Mouse (Mus musculus): ENCODE measurements around the gene Hist1h1c.
"Not testable (repeated sequence)": the region's sequence is repeated elsewhere in the genome, so short reads cannot be mapped to it uniquely, and the experiment has no call there.

Hist1h1c gene

DNA sequence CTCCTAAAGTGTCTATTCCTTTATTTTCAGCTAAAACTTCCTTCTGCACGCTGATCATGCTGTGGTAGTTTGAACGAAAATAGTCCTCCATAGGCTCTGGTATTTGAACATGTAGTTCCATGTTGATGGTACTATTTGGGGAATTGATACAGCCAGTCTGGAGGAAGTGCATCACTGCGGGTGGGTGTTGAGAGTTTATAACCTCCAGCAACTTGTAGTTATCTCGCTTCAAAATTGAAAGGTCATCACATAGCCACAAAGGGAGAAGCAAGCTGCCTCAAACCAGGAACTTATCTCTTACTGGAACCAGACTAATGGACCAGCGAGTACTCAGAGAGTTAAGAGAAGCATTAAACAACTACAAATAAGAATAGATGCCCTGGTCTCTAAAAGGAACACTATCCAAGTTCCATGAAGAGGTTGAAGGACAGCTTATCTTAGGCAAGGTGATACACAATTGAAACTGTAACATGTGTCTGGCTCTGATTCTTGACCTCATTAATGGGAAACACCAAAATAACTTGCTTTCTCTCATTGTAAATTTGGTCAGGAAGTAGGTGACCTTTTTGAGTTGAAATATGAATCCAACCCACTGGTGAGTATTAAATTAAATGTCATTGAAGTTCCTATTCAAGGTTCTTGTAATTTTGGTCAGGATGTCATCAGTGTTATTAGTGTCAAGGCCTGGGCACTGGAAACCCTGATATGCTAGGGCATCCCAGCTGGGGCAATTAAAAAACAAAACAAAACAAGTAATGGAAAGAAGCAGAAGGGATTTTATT is 22.2 kb upstream of the Hist1h1c start:
- no peak for DNase-seq (ENCODE audit: low spot score)

DNA sequence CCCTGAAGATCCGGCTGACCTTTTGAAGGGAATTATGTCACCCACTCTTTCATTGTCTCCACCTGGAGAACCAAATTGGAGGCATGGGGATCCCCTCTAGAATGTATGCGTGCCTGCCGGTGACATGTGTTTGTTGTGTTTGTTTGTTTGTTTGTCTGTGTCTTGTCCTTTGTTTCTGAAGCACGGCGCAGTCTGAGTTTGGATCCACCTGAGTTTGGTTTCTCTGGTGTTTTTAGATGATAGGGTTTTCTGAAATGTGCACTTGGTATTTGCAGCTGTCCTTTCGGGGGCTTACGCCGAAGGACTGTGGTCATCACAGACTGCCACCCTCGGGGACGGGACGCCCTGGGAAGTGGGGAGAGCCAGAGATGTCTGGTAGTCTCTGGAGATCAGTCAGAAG is 21.4 kb upstream of the Hist1h1c start:
- DNase-seq (ENCODE audit: low spot score): no peak

DNA sequence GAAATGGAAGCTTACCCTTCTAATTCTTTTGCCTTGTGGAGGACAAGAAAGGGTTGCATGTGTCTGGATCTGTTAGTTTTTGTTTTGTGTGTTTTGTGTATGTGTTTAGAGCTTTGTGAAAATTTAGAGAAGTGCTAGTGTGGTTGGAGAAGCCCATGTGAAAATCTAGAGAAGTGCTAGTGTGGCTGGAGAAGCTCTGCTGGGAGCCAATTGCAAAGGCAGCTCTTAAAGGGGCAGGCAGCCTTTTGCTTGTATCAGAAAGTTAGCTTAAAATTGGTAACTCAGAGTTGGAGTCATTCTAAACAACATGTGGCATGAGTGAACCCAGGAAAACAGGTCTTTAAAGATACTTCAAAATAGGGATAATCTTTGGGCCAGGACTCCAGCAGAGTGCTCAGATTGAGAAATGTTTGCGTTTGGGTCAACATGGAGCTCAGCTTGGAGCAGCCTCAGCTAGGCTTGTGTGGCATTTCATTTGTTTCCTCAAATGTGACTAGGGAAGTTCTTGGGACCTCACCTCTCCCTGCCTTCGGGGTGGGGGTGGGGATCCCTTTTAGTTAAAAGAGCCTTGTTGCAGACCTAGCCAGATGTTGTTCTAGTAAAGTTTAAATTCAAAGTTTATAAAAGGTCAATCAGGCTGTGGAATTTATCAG is 20.9 kb upstream of the Hist1h1c start:
- not testable (repeated sequence) for DNase-seq (ENCODE audit: low spot score)

DNA sequence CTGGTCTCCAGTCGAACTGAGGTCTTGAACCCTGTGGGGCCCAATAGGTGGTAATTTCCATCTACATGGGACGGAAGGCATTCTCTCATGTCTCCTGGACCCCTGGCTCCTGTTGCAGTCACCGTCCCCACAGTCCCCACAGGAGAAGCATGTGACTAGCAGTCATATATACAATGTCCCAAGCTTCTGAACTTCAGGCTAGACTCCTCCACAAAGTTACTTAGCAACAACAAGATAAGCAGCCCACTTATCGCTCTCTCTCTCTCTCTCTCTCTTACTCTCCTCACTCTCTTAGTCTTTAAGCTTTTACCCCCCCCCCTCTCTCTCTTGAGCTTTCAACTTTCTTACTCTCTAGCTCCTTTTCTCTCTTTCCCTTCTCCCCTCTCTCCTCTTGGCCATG is 14.4 kb upstream of the Hist1h1c start:
- no peak for DNase-seq (ENCODE audit: low spot score)

DNA sequence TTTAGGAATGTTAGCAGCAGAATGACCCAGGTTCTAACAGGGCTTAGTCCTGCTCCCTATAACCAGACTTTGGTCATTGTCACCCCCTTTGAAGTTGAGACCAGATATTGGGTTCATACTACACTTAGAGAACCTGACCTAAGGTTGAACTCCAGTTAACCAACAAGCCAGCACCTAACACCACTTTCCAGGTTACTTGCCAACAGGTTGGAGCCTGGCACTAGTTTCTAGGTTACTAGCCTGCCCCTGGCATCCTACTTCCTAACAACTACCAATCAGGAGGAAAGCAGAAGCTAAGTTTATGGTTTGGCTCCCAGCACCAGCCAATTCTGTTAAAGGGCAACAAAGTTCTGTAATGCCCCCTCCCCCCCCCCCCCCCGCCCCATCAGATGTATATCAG is 13.4 kb upstream of the Hist1h1c start:
- DNase-seq (ENCODE audit: low spot score): no peak

DNA sequence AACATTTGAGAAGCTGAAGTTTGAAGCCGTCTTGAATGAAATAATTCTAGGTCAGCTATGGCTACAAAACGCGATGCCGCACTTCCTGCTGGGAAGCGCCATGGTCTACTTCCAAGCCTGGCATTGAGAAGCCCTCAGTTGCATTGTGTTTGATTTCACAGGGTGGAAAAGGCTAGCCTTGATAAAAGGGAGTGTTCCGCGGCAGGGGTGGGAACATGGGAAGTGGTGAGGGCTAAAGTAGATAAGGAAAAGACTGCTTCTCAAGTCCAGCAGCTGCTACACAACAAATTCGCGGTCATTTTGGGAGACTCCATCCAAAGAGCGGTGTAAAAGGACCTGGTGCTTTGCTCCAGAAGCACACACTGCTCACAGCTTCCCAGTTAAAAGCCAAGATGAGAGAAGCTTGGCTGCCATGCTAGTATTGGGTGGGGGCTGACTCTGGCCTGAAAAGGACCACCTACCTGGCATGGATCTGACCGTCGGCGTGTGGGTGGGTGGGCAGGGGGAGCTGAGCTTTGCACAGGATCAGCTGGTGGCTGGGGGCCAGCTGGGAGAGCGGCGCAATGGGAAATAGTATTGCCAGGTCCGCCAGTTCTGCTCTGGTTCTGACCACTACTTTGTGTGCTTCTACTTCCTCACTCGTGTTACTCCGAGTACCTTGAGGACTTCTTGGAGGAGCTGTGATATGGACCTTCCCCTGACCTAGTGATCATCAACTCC is 10.0 kb upstream of the Hist1h1c start:
- no peak for DNase-seq (ENCODE audit: low spot score)

DNA sequence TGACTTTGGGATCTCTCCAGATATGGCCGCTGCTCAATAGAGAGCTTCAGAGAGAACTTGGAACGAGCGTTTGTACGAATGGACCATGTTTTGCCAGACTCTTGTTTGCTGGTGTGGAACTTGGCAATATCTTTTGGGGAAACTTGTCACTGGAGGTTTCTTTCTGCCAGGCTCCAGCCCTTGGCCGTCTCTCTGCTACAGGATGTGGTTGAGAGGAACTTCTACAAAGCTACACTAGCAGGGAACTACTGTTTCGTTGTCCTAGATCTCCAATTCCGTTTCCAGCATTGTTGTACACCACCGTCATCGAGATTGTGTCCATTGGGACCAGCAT is 9.4 kb upstream of the Hist1h1c start:
- DNase-seq (ENCODE audit: low spot score): no peak

DNA sequence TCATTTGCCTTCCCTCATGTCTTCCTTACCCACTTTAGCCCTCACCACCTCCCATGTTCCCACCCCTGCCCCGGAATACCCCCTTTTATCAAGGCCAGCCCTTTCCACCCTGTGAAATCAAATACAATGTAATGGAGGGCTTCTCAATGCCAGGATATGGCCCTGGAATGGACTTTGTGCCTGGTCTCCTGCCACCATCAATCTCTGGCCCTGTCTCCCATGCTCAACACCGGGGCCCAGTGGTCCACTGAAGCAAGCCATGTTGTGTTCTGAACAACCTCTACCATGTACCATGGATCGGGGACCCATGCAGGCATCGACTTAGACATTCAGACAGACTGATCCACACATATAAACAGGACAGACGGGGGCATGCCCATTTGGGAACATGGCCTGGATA is 8.9 kb upstream of the Hist1h1c start:
- no peak for DNase-seq (ENCODE audit: low spot score)

DNA sequence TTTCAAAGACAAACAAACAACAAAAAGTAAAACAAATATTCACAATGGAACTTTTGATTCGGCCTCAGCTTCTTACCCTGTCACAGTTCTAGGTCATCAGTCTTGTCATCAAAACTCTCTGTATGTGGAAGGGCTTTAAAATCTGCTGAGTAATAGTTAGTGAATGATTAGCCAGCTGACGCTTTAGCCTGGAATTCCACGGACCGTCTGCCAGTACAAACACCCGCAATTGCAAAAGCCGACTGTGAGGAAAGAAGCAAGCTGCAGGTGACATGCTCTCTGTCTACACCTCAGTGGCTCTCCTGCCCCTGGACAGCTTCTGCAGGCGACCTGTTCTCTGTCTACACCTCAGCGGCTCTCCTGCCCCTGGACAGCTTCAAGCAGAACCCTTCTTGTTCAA is 8.1 kb upstream of the Hist1h1c start:
- DNase-seq (ENCODE audit: low spot score): no peak

DNA sequence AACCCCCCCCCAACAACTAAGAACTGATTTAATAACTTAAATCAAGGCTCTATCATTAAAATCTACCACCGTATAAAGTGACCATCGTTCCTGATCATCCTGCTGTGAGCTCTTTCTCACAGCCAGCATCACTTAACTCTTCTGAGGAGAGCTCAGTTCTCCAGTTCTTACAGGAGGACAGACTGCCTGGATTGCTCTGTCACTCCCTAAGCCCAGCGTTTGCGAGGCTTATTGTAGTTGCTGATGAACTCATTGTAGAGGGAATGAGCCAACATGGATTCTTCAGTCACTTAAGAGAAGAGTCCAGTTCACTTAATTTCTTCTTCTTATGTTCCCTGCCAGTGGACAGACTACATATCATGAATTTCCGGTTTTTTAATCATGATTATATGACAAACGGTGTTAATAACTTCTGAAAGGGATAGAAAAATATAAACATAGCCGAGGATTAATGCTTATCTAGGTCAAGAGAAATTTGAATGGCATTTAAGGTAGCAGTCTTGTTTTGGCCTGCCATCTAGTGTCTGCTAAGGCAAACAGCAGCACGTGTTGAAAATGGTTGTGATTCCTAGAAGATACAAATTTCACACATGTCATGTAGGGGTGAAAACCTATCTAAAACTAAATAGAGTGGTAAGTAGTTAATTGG is 6.3 kb upstream of the Hist1h1c start:
- DNase-seq (ENCODE audit: low spot score): no peak

DNA sequence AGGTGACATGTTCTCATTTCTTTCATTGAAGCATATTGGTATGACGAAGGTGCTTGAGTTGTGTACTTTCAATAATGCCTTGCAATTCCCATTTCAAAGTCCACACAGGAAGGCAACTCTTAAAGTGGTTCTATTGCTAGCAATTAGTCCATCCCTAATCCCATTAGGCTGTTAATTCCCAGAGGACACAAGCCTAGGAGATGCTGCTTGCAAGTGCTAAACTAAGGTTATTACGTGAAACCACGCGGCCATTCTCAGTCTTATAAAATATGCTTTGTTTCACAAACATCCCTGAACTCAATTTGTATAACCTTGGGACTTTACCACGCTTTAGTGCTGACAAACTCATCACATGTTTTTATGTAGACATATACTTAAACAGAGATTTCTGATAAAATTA is 1.5 kb upstream of the Hist1h1c start:
- no peak for DNase-seq (ENCODE audit: low spot score)

DNA sequence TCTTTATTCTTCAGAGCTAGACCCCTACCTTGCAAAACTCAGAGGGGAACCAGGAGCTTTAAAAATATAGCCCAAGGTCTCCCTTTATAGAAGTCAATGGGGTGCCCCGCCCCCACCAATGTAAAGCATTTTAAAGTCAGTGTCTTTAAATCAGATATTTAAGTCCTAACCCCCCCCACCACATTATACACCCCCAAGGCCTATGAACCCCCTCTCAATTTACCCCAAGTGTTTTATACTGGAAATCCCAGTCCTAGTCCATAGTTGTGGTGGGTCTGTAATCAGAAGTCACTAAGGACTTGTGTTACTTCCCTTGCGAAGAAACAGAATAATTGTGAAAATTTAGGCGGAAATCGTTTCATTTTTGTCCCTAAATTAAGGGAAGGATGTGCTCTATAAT is 567 bp upstream of the Hist1h1c start:
- DNase-seq (ENCODE audit: low spot score): no peak

DNA sequence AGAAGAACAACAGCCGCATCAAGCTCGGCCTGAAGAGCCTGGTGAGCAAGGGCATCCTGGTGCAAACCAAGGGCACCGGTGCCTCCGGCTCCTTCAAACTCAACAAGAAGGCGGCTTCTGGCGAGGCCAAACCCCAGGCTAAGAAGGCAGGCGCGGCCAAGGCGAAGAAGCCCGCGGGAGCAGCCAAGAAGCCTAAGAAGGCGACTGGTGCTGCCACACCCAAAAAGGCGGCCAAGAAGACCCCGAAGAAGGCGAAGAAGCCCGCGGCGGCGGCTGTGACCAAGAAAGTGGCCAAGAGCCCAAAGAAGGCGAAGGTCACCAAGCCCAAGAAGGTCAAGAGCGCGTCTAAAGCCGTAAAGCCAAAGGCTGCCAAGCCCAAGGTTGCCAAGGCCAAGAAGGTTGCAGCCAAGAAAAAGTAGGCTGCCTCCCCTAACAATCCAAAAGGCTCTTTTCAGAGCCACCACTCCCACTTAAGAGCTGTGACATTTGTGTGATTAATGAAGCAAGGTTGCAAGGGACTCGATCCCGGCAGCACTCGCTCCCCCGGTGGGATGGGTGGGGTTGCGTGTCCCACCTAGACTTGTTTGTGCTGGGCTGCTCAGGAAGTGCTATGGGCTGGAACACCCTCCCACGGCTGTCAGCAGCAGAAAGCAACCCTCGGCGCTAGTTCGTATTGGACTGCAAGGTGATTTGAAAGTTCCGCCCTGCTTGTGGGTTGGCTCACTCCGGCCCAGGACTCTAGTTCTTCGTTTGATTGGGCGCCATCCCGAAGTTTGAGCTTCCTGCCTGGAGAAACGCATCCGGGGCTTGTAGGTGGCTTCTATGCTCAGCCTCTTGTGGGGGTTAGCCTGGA is 687 bp downstream of the Hist1h1c start:
- peak; percentile 91 for DNase-seq (ENCODE audit: low spot score)

DNA sequence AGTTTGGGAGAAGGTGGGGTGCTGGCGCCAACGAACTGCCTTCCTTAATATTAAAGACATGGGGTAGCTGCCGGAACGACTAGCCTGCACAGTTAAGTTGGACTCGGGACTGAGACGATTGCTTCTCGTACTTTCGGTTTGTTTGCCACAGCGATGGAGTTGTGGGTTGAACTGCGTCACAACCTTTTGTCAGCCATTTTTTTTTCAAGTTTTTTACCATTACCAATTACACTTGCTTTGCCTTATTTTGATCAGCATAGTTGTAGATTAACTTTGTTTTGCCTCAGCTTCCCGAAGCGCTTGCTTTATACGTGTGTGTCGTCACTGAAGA is 1.3 kb downstream of the Hist1h1c start:
- DNase-seq (ENCODE audit: low spot score): no peak

DNA sequence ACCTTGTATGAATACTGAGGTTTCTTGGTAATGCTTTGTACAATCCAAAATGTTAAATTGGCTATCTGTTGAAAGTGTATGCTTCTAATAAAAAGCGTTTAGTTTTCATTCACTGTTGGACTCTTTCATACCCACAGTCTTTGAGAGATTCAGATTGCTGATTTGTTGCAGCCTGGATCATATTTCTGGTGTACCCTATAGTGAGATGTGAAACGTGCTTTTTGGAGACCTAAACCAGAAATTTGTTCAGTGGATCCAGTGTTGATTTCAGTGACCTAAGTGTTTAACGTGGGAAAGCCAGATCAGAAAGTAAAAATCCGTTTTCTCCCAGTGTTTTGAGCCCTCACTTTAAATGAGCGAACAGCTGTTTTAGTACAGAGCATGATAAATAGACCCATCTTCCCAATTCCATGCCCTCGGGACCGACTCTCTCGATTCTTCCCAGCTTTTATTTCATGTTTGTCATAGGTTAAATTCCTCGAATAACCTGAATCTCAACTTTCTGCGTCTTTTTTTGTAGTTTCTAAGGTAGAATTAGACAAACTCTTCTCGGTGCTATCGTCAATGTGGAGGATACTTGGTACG is 1.7 kb downstream of the Hist1h1c start:
- no peak for DNase-seq (ENCODE audit: low spot score)

DNA sequence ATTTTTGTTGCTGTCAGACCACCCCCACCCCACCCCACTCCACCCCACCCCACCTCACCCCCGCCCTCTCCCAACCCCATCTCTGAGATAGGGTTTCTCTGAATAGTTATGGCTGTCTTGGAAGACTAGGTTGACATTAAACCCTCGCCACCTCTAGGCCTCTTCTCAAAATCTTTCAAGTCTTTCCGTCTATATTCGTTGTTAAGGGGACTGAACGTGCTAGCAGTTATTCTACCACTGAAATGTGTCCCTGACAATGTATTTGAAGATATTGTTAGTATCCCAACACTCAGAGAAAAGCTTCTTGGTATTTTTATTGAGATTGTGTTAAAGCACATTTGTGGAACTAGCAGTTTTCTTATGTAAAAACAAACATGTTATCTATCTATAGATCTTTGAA is 2.3 kb downstream of the Hist1h1c start:
- no peak for DNase-seq (ENCODE audit: low spot score)

DNA sequence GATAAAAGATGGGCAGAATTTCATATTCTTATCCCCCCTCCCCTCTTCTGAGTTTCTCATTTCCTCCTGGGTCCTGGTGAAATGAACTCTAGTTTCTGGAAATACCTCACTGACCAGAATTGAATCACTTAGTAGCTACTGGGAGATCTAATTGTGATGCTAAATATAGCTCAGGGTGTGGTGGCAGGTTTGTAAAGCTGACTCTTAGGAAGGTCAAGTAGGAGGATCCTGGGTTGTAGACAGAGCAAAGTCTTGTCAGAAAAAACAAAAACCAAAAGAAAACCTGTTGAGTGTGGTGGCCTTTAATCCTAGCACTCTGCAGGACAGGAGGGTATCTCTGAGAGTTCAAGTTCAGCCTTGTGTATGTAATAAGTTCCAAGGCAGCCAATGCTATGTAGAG is 3.4 kb downstream of the Hist1h1c start:
- DNase-seq (ENCODE audit: low spot score): no peak

DNA sequence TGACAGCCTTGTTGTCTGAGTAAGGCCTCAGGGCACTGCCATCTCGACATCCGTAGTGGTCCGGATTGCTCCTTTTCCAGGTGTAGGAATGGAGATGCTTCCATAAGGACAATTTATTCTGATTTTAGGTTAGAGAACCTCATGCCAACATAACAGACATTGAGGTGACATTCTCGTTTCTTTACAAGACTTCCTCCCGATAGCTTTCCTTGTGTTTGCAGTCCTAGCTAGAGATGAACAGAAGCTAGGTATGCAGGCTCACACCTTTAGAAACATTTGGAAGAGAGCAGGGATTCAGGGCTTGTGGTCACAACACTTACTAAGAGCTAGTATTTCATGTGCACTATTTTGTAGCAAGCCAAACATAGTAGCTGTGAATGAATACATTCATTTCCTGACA is 4.6 kb downstream of the Hist1h1c start:
- no peak for DNase-seq (ENCODE audit: low spot score)

DNA sequence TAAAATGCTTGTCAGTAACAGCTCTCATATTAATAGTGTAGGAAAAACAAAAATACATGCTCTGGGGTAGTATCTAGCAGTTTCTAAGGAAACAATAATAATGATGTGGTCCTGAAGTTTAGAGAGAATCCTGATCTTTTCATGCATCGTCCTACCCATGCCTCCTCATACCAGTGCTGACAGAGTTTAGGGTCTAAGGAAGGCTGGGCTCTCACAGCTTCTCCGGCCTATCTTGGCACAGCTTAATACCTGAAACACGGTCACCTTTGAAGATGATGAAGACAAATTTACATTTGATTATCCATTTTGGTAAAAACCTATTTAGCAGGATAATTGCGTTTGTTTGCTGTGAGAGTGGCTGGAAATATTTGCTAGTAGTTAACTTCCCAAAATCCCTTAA is 5.4 kb downstream of the Hist1h1c start:
- DNase-seq (ENCODE audit: low spot score): no peak

DNA sequence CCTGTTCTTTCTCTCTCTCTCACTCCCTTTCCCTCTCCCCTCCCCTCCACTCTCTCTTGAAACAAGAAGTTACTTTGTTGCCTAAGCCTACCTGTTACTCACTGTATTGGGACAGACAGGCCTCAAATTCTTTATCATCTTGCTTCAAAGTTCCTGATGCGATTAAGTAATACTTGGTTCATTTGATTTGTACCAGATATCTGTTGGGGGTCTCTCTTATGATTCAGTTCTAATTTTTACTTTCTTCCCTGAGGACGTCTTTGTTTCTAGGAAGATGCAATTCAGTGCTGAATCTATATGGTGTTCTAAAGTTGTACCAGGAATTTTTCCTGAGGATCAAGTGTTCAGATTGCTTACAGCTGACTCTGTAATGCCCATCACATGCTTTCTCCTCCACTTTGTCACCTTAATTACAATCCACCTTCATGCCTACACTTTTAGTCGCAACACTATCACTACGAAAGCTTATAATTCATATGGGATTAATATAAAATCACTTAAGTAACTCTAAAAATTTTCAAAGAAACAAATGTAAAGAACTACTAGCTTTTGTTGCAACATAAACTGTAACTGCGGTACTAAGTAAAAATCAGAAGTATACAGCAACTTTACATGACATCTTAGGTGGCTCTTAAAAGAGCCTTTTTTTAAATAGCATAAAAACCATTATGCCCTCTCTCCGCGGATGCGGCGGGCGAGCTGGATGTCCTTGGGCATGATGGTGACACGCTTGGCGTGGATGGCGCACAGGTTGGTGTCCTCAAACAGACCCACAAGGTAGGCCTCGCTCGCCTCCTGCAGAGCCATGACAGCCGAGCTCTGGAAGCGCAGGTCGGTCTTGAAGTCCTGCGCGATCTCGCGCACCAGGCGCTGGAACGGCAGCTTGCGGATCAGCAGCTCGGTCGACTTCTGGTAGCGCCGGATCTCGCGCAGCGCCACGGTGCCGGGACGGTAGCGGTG is 6.1 kb downstream of the Hist1h1c start:
- DNase-seq (ENCODE audit: low spot score): peak; percentile 72

Measured in spleen, adult 12 weeks (tissue).